Mouse (Mus musculus) MEL (cell line): ENCODE measurements at regions not wholly inside any gene's neighbourhood (a gene's known extent, or its start where the extent isn't known, plus 50 kb on each side); places are given as distances from the start of the nearest gene placed in this dataset.

ENCODE experiments used
- CHD2 ChIP-seq: IDR thresholded peaks from 2 replicates; pipeline ENCODE4 v1.6.1; 2011; ENCODE audit warnings: low read length, improper control_type of control experiment
- CTCF ChIP-seq, 3 experiments: IDR thresholded peaks in 2 of 3; conservative IDR thresholded peaks in 1 of 3; 2 replicates each; pipeline ENCODE4 v1.5.1; 2011 to 2012; ENCODE audit warnings: low read length in 3 of 3, low read depth in 2 of 3, mild to moderate bottlenecking in 2 of 3, improper control_type of control experiment in 1 of 3, inconsistent platforms in 1 of 3, mixed read lengths in 1 of 3, moderate library complexity in 1 of 3; ENCODE audit not compliant: control insufficient read depth in 1 of 3, insufficient read depth in 1 of 3, poor library complexity in 1 of 3, severe bottlenecking in 1 of 3
- E2F4 ChIP-seq: IDR thresholded peaks from 2 replicates; pipeline ENCODE4 v1.6.1; 2011; ENCODE audit warnings: low read depth, low read length, improper control_type of control experiment, borderline replicate concordance
- EP300 ChIP-seq, 2 experiments: IDR thresholded peaks; 2 replicates each; pipeline ENCODE4 v1.6.1; 2011; ENCODE audit warnings: improper control_type of control experiment in 2 of 2, low read length in 2 of 2, low read depth in 1 of 2, mild to moderate bottlenecking in 1 of 2
- ETS1 ChIP-seq: IDR thresholded peaks from 2 replicates; pipeline ENCODE4 v1.6.1; 2012; ENCODE audit warnings: low read depth, mild to moderate bottlenecking, inconsistent platforms, low read length, improper control_type of control experiment, moderate library complexity
- POLR2A ChIP-seq, 2 experiments: IDR thresholded peaks; 2 replicates each; pipeline ENCODE4 v1.6.1; 2011 to 2012; ENCODE audit warnings: low read length in 2 of 2, mild to moderate bottlenecking in 2 of 2, control low read depth in 1 of 2, improper control_type of control experiment in 1 of 2, low read depth in 1 of 2, moderate library complexity in 1 of 2; ENCODE audit not compliant: control insufficient read depth in 1 of 2, insufficient read depth in 1 of 2, poor library complexity in 1 of 2
- TCF12 ChIP-seq: IDR thresholded peaks from 2 replicates; pipeline ENCODE4 v1.6.1; 2014; ENCODE audit warnings: low read depth, mild to moderate bottlenecking, inconsistent platforms, low read length, improper control_type of control experiment, moderate library complexity
- UBTF ChIP-seq: IDR thresholded peaks from 2 replicates; pipeline ENCODE4 v1.6.1; 2012; ENCODE audit warnings: low read depth, mild to moderate bottlenecking, inconsistent platforms, low read length, improper control_type of control experiment, moderate library complexity, borderline replicate concordance; ENCODE audit not compliant: insufficient read depth
- USF1 ChIP-seq: IDR thresholded peaks from 2 replicates; pipeline ENCODE4 v1.6.1; 2014; ENCODE audit warnings: low read depth, mild to moderate bottlenecking, inconsistent platforms, low read length, improper control_type of control experiment, moderate library complexity
- ZNF384 ChIP-seq: IDR thresholded peaks from 2 replicates; pipeline ENCODE4 v1.6.1; 2012; ENCODE audit warnings: low read depth, mild to moderate bottlenecking, inconsistent platforms, low read length, improper control_type of control experiment

DNA sequence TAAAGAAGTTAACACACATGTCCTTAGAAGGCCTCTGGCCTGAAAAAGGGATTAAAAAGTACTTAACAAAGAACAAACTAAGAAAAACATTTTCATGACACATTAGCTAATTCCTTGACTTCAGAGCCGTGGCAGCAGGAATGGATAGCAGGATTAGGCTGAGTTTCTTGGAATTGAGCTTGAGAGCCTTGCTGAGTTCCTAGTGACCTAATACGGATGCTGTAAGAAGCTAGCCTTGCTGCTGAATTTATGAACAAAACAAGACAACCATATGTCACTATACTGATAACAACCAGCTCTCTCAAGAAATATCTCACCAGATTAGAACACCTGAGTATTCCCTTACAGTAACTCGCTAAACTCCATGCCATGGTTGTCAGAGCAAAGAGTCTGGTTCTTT is 268.2 kb upstream of the Smlr1 start:
- TF ChIP-seq TCF12: no peak
- TF ChIP-seq ETS1: no peak
- no peak for TF ChIP-seq ZNF384
- no peak for TF ChIP-seq POLR2A (IDR thresholded peaks at IDR 0.05; ENCODE audit: control insufficient read depth in 1 of 2, insufficient read depth in 1 of 2, low read depth in 1 of 2, low read length in 2 of 2, poor library complexity in 1 of 2)
- TF ChIP-seq CHD2: no peak
- TF ChIP-seq E2F4: no peak
- no peak for TF ChIP-seq USF1
- no peak for TF ChIP-seq UBTF
- no peak for TF ChIP-seq EP300 (IDR thresholded peaks at IDR 0.05; ENCODE audit: low read depth in 1 of 2, low read length in 2 of 2)
- no peak for TF ChIP-seq CTCF (IDR thresholded peaks at IDR 0.05 in 2 of 3, conservative IDR thresholded peaks at IDR 0.05 in 1 of 3; ENCODE audit: control insufficient read depth in 1 of 3, insufficient read depth in 1 of 3, low read depth in 2 of 3, low read length in 3 of 3, poor library complexity in 1 of 3, severe bottlenecking in 1 of 3)
